Mouse (Mus musculus) kidney, embryonic 14.5 days (tissue): ENCODE data around the gene Lbhd2. TPM values are rescaled to one million over a fixed set of nuclear protein-coding genes. Genes with fewer than 3 reads are reported as not detected.
A peak's percentile ranks its signal among the peaks of the same experiment; 100 is the strongest.

Source experiments
- ATAC-seq: fragments of 200-750 bp; cut with Nextera tagmentation; 2 replicates; pipeline ENCODE4 v1.8.0; 2017; ENCODE audit warnings: moderate number of reproducible peaks, mild to moderate bottlenecking, moderate TSS enrichment, moderate library complexity; ENCODE audit not compliant: low FRiP score, low TSS enrichment
- H3K27ac ChIP-seq: fragments of 300-500 bp; sonication (generic); 2 replicates; pipeline ENCODE4 v1.5.1; 2014; ENCODE audit warnings: low read depth, mild to moderate bottlenecking, low read length, moderate library complexity, mixed read lengths
- H3K27me3 ChIP-seq: fragments of 300-500 bp; sonication (generic); 2 replicates; pipeline ENCODE4 v1.6.1; 2014; ENCODE audit warnings: mild to moderate bottlenecking, low read length; ENCODE audit not compliant: control insufficient read depth, insufficient read depth
- H3K36me3 ChIP-seq: fragments of 300-500 bp; sonication (generic); 2 replicates; pipeline ENCODE4 v1.6.1; 2014; ENCODE audit warnings: low read length, mixed read lengths; ENCODE audit not compliant: control insufficient read depth, insufficient read depth
- H3K4me1 ChIP-seq: fragments of 300-500 bp; sonication (generic); 2 replicates; pipeline ENCODE4 v1.6.1; 2014; ENCODE audit warnings: low read length, mixed read lengths; ENCODE audit not compliant: control insufficient read depth, insufficient read depth
- H3K4me2 ChIP-seq: fragments of 300-500 bp; sonication (generic); replicated peaks from 2 replicates; pipeline ENCODE4 v1.6.1; 2014; ENCODE audit warnings: low read depth, mild to moderate bottlenecking, low read length
- H3K4me3 ChIP-seq: fragments of 300-500 bp; sonication (generic); 2 replicates; pipeline ENCODE4 v1.5.1; 2014; ENCODE audit warnings: mild to moderate bottlenecking, low read length
- H3K9ac ChIP-seq: fragments of 300-500 bp; sonication (generic); 2 replicates; pipeline ENCODE4 v1.6.1; 2014; ENCODE audit warnings: low read depth, mild to moderate bottlenecking, low read length, moderate library complexity
- H3K9me3 ChIP-seq: fragments of 300-500 bp; sonication (generic); 2 replicates; pipeline ENCODE4 v1.6.1; 2016; ENCODE audit warnings: low read length; ENCODE audit not compliant: control insufficient read depth
- WGBS: fragments of 180-500 bp; shearing (Covaris S2); extraction: QIAGEN DNeasy Blood & Tissue Kit; methylation state at CpG from one replicate; pipeline ENCODE4 v1.1.7; 2014; 5-methylcytosine and 5-hydroxymethylcytosine counted together
- polyA plus RNA-seq: library from polyadenylated mRNA; unstranded; fragments of >200 nt; fragmentation: Nextera tagmentation; extraction: Ambion mirVana; gene quantifications from 2 replicates; pipeline ENCODE4 v1.2.1, GENCODE M21; 2014

Gene Lbhd2
- polyA plus RNA-seq, 1 experiment from 2014 or later: 5.8 TPM

GRCm38 (mm10) chr12:111387146-111387545 lies 19.5 kb upstream of the Lbhd2 start:
- Histone ChIP-seq H3K4me1 (peaks cover 16% of the 10 kb centered on the region; the same call in 1 of the 2 replicates), H3K4me3 (no peak overlapping the region), H3K36me3 (no peaks in the 10 kb centered on the region), H3K4me2 (no peak overlapping the region), H3K27me3 (no peaks in the 10 kb centered on the region), H3K9ac (no peak overlapping the region), H3K27ac (peak overlapping the region; percentile 59), H3K9me3 (no peaks in the 10 kb centered on the region)
- ATAC-seq: no peak
- 87% methylated on average over 4 of the region's 4 CpGs for WGBS

GRCm38 (mm10) chr12:111394008-111394407 lies 12.6 kb upstream of the Lbhd2 start:
- no peaks in the 10 kb centered on the region for H3K9me3 ChIP-seq
- H3K4me1 ChIP-seq: no peaks in the 10 kb centered on the region
- peaks cover 3% of the 10 kb centered on the region; the same call in 1 of the 2 replicates for H3K27me3 ChIP-seq
- H3K4me2 ChIP-seq: no peak overlapping the region
- 88% methylated on average over 6 of the region's 6 CpGs for WGBS
- no peaks in the 10 kb centered on the region for H3K36me3 ChIP-seq
- H3K4me3 ChIP-seq: no peak overlapping the region
- no peak overlapping the region for H3K9ac ChIP-seq
- H3K27ac ChIP-seq: no peak overlapping the region
- no peak for ATAC-seq

DNA sequence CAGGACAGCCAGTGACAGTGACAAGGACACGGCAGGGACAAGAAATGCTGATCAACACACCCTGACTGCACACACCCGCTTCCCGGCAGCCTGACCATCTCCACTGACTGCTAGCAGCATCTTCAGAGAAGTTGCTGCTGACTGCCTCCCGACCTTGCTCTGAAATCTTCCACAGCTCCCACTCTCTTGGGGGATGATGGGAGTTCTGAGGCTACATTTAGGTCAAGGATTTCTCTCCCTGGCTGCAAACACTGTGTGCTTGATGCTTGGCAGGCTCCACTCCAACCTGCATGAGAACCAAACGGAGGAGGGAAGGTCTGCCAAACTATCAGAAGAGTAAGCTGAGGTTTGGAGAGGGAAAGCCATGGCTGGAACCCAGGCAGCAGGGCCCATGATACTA lies 9.6 kb upstream of the Lbhd2 start:
- no peaks in the 10 kb centered on the region for H3K36me3 ChIP-seq
- H3K4me1 ChIP-seq: no peaks in the 10 kb centered on the region
- ATAC-seq: no peak
- H3K27me3 ChIP-seq: peaks cover 5% of the 10 kb centered on the region; the same call in 1 of the 2 replicates
- no peak overlapping the region for H3K4me3 ChIP-seq
- no peak overlapping the region for H3K4me2 ChIP-seq
- 73% methylated on average over 5 of the region's 5 CpGs for WGBS
- no peak overlapping the region for H3K9ac ChIP-seq
- H3K27ac ChIP-seq: no peak overlapping the region
- no peaks in the 10 kb centered on the region for H3K9me3 ChIP-seq

DNA sequence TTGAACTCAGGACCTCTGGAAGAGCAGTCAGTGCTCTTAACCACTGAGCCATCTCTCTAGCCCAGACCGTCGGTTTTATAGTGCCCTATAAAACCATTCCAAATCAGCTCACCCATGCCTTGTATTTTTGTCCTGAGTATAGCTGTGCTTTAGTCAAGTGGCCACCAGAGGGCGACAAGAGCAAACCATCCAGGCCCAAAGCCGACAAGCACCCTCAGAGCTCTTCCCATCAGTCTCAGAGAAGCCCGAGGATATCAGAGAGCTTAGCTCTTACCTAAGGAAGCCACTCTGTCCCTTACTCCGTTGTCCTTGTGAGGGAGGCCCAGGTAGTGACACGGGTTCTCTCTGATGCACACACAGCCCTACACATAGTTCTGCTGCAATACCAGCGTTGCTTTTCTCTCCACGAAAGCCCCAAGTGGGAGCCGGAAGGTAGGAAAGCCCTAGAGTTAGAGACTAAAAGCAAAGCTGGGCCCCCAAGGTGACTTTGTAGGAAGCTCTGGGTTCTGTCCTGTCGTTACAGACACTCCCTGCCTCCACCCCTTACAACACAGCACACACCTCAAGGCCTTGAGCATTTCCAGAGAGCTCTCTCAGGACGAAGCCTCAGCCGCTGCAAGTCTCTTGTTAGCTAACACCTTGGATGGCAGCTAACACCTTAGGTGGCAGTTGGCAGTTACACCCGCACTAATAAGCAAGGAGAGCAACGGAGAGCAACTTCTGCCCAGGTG lies 5.0 kb upstream of the Lbhd2 start:
- Histone ChIP-seq H3K4me3 (no peak overlapping the region), H3K27me3 (peaks cover 16% of the 10 kb centered on the region), H3K9me3 (no peaks in the 10 kb centered on the region), H3K27ac (no peak overlapping the region), H3K4me2 (0 out of 2 replicates have a peak overlapping the region, but pooled peaks have one; percentile 5), H3K36me3 (no peaks in the 10 kb centered on the region), H3K4me1 (peaks cover 3% of the 10 kb centered on the region), H3K9ac (no peak overlapping the region)
- peak; percentile 56 for ATAC-seq
- WGBS: 17% methylated on average over 15 of the region's 15 CpGs

DNA sequence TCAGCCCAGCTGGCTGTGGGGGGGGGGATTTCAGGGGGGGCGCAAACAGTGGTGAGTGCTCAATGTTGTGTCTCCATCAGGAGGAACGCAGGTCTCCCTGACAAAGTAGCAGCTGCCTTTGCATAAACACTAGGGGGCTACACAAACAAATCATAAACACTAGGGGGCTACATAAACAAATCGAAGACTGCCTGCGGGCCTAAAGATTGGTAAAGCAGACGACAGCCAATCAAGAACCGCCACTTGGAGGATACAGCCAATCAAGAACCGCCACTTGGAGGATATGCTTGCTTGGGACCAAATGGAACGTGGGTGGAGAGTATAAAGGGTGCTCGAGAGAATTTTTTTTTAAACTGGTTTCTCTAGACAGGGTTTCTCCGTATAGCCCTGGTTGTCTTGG lies 1.7 kb upstream of the Lbhd2 start:
- Histone ChIP-seq H3K27me3 (peaks cover 26% of the 10 kb centered on the region), H3K36me3 (no peaks in the 10 kb centered on the region), H3K4me2 (no peak overlapping the region), H3K27ac (no peak overlapping the region), H3K4me3 (no peak overlapping the region), H3K9me3 (no peaks in the 10 kb centered on the region), H3K9ac (no peak overlapping the region), H3K4me1 (peaks cover 7% of the 10 kb centered on the region)
- no peak for ATAC-seq
- 56% methylated on average over 10 of the region's 10 CpGs for WGBS

- WGBS: 34% methylated on average over 5 of the region's 5 CpGs
- Histone ChIP-seq H3K36me3 (no peaks in the 10 kb centered on the region), H3K4me1 (peaks cover 15% of the 10 kb centered on the region), H3K27ac (no peak overlapping the region), H3K27me3 (peaks cover 20% of the 10 kb centered on the region), H3K9ac (no peak overlapping the region), H3K4me3 (no peak overlapping the region), H3K4me2 (no peak overlapping the region), H3K9me3 (no peaks in the 10 kb centered on the region)
- ATAC-seq: no peak
Measured at GRCm38 (mm10) chr12:111409583-111409982, 3.0 kb downstream of the Lbhd2 start.

DNA sequence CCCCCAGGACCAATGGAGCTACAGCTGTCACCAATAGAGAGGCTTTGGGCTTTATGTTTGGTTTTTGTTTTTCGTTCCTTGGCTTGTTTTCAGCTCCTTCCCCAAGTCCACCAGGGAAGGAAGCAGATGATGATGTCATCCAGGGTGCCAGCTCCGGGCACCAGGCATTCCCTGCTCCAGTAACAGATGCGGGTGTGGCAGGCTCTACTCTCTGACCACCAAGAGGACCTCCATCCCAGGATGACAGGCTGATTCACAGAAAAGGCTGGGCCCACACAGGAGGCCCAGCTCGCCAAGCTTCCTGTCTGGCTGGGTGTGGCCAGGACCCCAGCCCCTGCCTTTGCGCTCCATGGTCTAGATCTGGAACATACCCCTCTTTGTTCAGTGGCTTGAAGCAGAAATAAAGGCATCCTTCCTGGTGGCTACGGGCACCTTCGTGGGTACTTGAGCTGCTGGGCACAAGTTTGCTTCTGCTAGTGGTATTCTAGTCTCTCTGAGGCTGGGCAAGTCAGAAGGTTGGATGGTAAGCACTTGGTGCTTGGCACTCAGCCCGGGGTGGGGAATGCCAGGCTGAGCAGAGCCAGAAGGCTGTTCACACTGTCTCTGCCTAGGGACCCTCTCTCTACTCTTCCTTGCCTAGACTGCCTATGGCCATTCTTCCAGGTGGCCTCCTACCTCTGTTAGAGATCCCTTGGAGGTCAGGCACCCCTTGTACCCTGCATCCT lies 5.2 kb downstream of the Lbhd2 start:
- peaks cover 10% of the 10 kb centered on the region for H3K27me3 ChIP-seq

DNA sequence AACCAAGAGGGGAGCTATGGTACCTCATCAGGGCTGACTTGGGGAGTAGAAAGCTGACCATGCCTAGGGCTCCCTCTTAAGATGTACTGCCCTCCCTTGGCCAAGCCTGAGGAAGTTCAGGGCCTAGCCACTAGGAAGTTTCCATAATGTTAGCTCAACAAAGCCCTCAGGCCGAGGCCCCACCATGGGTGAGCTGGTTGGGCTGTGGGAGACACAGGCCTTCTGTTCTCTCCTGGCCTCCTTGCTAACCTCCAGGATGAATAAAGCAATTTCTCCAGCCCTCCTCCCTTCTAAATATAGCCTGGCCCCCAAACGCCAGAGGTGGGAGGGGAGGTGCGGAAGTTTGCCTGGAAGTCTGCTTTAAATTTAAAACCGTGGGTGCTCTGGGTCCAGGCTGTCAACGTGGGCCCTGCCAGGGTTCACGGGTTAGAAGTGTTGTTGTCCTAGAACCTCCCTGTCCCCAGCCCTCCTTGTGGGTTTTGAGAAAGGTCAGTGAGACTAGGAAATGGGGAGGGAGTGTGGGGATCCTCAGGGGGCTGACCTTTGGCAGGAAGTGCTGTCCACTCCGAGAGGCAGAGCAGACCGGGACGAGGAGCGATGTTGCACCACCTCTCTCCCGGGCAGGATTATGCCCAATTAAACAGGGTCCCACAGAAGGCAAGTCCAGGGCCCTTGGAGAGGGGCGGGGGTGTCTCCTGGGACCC lies 6.1 kb downstream of the Lbhd2 start:
- peak overlapping the region; percentile 45; the same call in 1 of the 2 replicates for H3K9ac ChIP-seq
- peak overlapping the region; percentile 56 for H3K27ac ChIP-seq
- WGBS: 16% methylated on average over 12 of the region's 12 CpGs

More for the DNA sequence above, 5.2 kb downstream of the Lbhd2 start:
- Histone ChIP-seq H3K4me3 (no peak overlapping the region), H3K4me2 (no peak overlapping the region), H3K4me1 (peaks cover 16% of the 10 kb centered on the region), H3K9ac (no peak overlapping the region), H3K36me3 (no peaks in the 10 kb centered on the region), H3K9me3 (no peaks in the 10 kb centered on the region), H3K27ac (no peak overlapping the region)
- 90% methylated on average over 8 of the region's 8 CpGs for WGBS
- no peak for ATAC-seq

More for the DNA sequence above, 6.1 kb downstream of the Lbhd2 start:
- Histone ChIP-seq H3K4me3 (peak overlapping the region; percentile 32), H3K4me1 (peaks cover 18% of the 10 kb centered on the region), H3K36me3 (no peaks in the 10 kb centered on the region), H3K9me3 (no peaks in the 10 kb centered on the region), H3K27me3 (peaks cover 1% of the 10 kb centered on the region), H3K4me2 (peak overlapping the region; percentile 49)
- ATAC-seq: peak; percentile 12; the same call in 1 of the 2 replicates
